Comparison of ENCODE assay signal across 8 mouse cellular contexts in the genomic region with DNA sequence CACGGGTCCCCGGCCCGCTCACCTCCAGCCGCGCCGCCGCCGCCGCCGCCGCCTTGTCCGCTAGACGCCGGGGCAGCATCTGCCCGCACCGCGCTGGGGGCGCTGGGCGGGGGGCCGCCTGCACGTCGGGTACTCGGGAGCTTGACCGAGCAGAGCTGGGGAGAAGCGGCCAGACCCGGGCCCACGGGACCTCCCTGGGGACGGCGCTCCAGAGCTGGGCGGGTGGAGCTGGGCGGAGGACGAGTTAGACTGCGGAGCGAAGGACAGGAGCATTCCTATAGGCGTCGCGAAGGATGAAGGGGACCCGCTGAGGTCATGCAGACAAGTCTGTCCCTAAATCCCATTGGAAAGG. TPM values are rescaled to one million over a fixed set of nuclear protein-coding genes. Genes with fewer than 3 reads are reported as not detected.
DNase-seq lines count a peak whose midpoint lies in the region; ATAC-seq and TF ChIP-seq lines count a peak whose summit lies in the region.

A gene (minus strand): TSS at position 215 of the 352 bp plus-strand sequence.

- H3K27me3 ChIP-seq in lung, embryonic 14.5 days (ENCODE audit: insufficient read depth, low read length), result peaks cover 4% of the 10 kb centered on the region; the same call in 1 of the 2 replicates
- H3K27me3 ChIP-seq in hindbrain, postnatal 0 days (ENCODE audit: insufficient read depth, low read length), result no peaks in the 10 kb centered on the region
- peaks cover 31% of the 10 kb centered on the region for H3K27me3 ChIP-seq in limb, embryonic 10.5 days (ENCODE audit: low read depth, poor library complexity, severe bottlenecking)
- H3K27me3 ChIP-seq in myocyte (ENCODE audit: control insufficient read depth, insufficient read depth, insufficient read length), result no peaks in the 10 kb centered on the region

- peak within 1 kb of the TSS; percentile 83 for H3K27ac ChIP-seq in lung, embryonic 14.5 days (ENCODE audit: low read depth)
- peak within 1 kb of the TSS; percentile 98 for H3K27ac ChIP-seq in hindbrain, postnatal 0 days
- peak within 1 kb of the TSS; percentile 89 for H3K27ac ChIP-seq in limb, embryonic 10.5 days

- peak within 1 kb of the TSS; percentile 75 for H3K4me3 ChIP-seq in lung, embryonic 14.5 days (ENCODE audit: low read depth, low read length)
- H3K4me3 ChIP-seq in hindbrain, postnatal 0 days (ENCODE audit: low read length), result peak within 1 kb of the TSS; percentile 91
- H3K4me3 ChIP-seq in limb, embryonic 10.5 days, result peak within 1 kb of the TSS; percentile 82
- peak within 1 kb of the TSS; percentile 45 for H3K4me3 ChIP-seq in myocyte

- peak; percentile 70 for DNase-seq in lung, embryonic 14.5 days
- no peak for DNase-seq in lung, postnatal 36 days
- DNase-seq in cerebellum, postnatal 36 days, result peak; percentile 62 to 64
- peak; percentile 15 for DNase-seq in gastrocnemius, adult 18-20 months (ENCODE audit: low spot score)
- DNase-seq in hindbrain, postnatal 0 days (ENCODE audit: low spot score), result peak; percentile 67
- DNase-seq in limb, embryonic 10.5 days (ENCODE audit: low spot score), result no peak

- WGBS in lung, embryonic 14.5 days, result 0% methylated on average over 28 of the region's 38 CpGs
- WGBS in hindbrain, postnatal 0 days, result 1% methylated on average over 37 of the region's 38 CpGs
- WGBS in limb, embryonic 10.5 days, result under 1% methylated on average over 38 of the region's 38 CpGs

- no peaks in the 10 kb centered on the region for H3K9me3 ChIP-seq in lung, embryonic 14.5 days (ENCODE audit: low read depth, low read length)
- H3K9me3 ChIP-seq in hindbrain, postnatal 0 days (ENCODE audit: low read length), result no peaks in the 10 kb centered on the region
- no peaks in the 10 kb centered on the region for H3K9me3 ChIP-seq in limb, embryonic 10.5 days (replicated peaks)

- no peaks in the 10 kb centered on the region for H3K36me3 ChIP-seq in lung, embryonic 14.5 days (ENCODE audit: insufficient read depth)
- H3K36me3 ChIP-seq in hindbrain, postnatal 0 days (ENCODE audit: insufficient read depth, low read length), result no peaks in the 10 kb centered on the region
- H3K36me3 ChIP-seq in limb, embryonic 10.5 days, result no peaks in the 10 kb centered on the region
- no peaks in the 10 kb centered on the region for H3K36me3 ChIP-seq in myocyte (ENCODE audit: control insufficient read depth, insufficient read depth)

- peak within 1 kb of the TSS; percentile 83 for H3K4me2 ChIP-seq in lung, embryonic 14.5 days
- peak within 1 kb of the TSS; percentile 66 for H3K4me2 ChIP-seq in hindbrain, postnatal 0 days (ENCODE audit: low read depth, low read length)
- H3K4me2 ChIP-seq in myocyte (ENCODE audit: low read depth), result peak within 1 kb of the TSS; percentile 92

- TF ChIP-seq CTCF in lung, embryonic 14.5 days (IDR thresholded peaks at IDR 0.05; ENCODE audit: low read depth), result no peak
- TF ChIP-seq CTCF in hindbrain, postnatal 0 days (IDR thresholded peaks at IDR 0.05; ENCODE audit: low read depth), result 0 out of 2 replicates have a peak, but pooled peaks have one; percentile 9

- H3K4me1 ChIP-seq in lung, embryonic 14.5 days (ENCODE audit: insufficient read depth), result no peaks in the 10 kb centered on the region
- peaks cover 4% of the 10 kb centered on the region; the same call in 1 of the 2 replicates for H3K4me1 ChIP-seq in hindbrain, postnatal 0 days (ENCODE audit: insufficient read depth, low read length)
- H3K4me1 ChIP-seq in limb, embryonic 10.5 days, result peaks cover 5% of the 10 kb centered on the region; the same call in 1 of the 2 replicates

- H3ac ChIP-seq in myocyte (ENCODE audit: control insufficient read depth, insufficient read length), result peak within 1 kb of the TSS; percentile 55

- ATAC-seq in lung, embryonic 14.5 days (ENCODE audit: insufficient read depth), result peak; percentile 90
- peak; percentile 78 for ATAC-seq in hindbrain, postnatal 0 days
- no peak for ATAC-seq in activated CD4-positive, CD25-positive, alpha-beta regulatory T cell, adult 4 months

- H3K9ac ChIP-seq in lung, embryonic 14.5 days, result peak within 1 kb of the TSS; percentile 73
- H3K9ac ChIP-seq in hindbrain, postnatal 0 days (replicated peaks; ENCODE audit: low read length), result peak within 1 kb of the TSS; percentile 94

- H3K79me2 ChIP-seq in myocyte (ENCODE audit: control insufficient read depth, insufficient read depth), result peaks cover 14% of the 10 kb centered on the region

- no peak for TF ChIP-seq POLR2A in myocyte (IDR thresholded peaks at IDR 0.05; ENCODE audit: insufficient read length, low read depth)

TF ChIP-seq in myocyte, 11 proteins besides CTCF, POLR2A, EP300 and RAD21:
- TF ChIP-seq USF1 (IDR thresholded peaks at IDR 0.05; ENCODE audit: low read depth) (no peak), TCF12 (IDR thresholded peaks at IDR 0.05; ENCODE audit: insufficient read depth, poor library complexity, severe bottlenecking) (no peak), MYOD1 (IDR thresholded peaks at IDR 0.05; ENCODE audit: control insufficient read depth in 1 of 3, insufficient read length in 2 of 3, low read depth in 2 of 3) (no peak), CEBPB (IDR thresholded peaks at IDR 0.05; ENCODE audit: insufficient read depth, poor library complexity, severe bottlenecking) (no peak), MAX (IDR thresholded peaks at IDR 0.05; ENCODE audit: low read depth) (no peak), SRF (IDR thresholded peaks at IDR 0.05; ENCODE audit: control insufficient read depth, insufficient read length, low read depth) (no peak)

RNA-seq across cellular contexts. Expression of the gene that starts here (rescaled TPM):
- 5.3 and 5.8 TPM in 2 replicates for polyA plus RNA-seq in lung, embryonic 14.5 days (2014; fragmentation: Nextera tagmentation; extraction: Ambion mirVana)
- 1 to 10 TPM; 4.4 to 5.5 TPM for total RNA-seq in gastrocnemius, adult 18-20 months (2021)
- 20.4 and 21.1 TPM in 2 replicates for total RNA-seq in hindbrain, postnatal 0 days (2014; rRNA removed)
- polyA plus RNA-seq in hindbrain, postnatal 0 days (2015; fragmentation: Nextera tagmentation; extraction: Ambion mirVana), result 6.3 and 6.7 TPM in 2 replicates
- 2.5 TPM in 2 replicates for polyA plus RNA-seq in limb, embryonic 10.5 days (2016; fragmentation: Nextera tagmentation; extraction: Ambion mirVana)
- polyA plus RNA-seq in myocyte (2012; fragmentation: generic; extraction: Trizol), result 4.6 TPM
- under 1 TPM in 1 of 2 experiments, not detected in 1; 0.04 TPM for polyA plus RNA-seq in activated CD4-positive, CD25-positive, alpha-beta regulatory T cell, adult 4 months (2017; shearing (Covaris generic))

Comparison
In these comparisons a context has a peak if more than half of its experiments do, and no peak if none do; other contexts are left out.
1. DNase-seq: peak in lung, embryonic 14.5 days (single experiment), cerebellum, postnatal 36 days (2 of 2), gastrocnemius, adult 18-20 months (single experiment) and hindbrain, postnatal 0 days (single experiment); none in lung, postnatal 36 days (single experiment) and limb, embryonic 10.5 days (single experiment).
2. Peak in every context shown above with its lines, with median percentiles within 50 percentile points of each other: H3K27ac ChIP-seq, H3K4me2 ChIP-seq and H3K4me3 ChIP-seq.